8 mouse cellular contexts compared by ENCODE assay signal in the genomic region with DNA sequence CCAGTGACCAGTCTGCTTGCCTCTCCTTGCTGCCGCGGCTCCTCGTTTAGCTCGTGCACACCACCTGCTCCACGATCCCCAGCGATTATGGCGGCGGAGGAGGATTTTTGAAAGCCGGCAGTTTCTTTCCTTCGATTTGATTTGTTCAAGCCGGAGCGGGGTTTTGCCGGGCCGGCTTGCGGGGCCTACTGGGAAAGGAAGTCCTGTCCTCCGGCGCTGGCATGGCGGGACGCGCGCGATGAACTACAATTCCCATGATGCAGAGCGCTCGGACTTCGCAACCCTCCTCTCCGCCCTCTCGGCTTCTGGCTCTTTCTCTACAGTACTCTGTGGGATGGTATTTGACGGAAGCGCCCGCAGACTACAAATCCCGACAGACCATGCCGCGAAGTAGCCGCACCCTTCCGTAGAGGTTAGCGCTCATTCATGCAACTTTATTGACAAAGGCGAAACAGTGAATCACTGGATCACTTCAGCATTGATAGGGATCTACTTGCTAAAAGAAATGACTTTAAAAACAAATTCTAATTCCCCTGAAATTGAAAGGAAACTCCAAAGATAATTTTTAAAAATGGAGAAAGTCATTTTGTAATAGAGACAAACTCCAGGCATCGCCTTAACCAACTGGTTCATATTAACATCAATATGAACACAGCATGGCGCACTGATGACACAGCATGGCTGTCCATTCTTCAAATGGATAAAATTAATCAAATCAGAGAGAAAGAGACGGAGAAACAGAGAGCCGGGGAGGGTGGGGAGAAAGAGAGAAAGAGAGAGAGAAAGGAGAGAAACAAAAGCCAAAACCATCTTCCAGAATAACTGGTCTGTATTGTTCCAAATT. TPM values are rescaled to one million over a fixed set of nuclear protein-coding genes. Genes with fewer than 3 reads are reported as not detected.
DNase-seq lines count a peak whose midpoint lies in the region; ATAC-seq and TF ChIP-seq lines count a peak whose summit lies in the region.

No protein-coding gene starts in this region.

- peak overlapping the region; percentile 97 for H3K9ac ChIP-seq in forebrain, embryonic 12.5 days
- H3K9ac ChIP-seq in heart, postnatal 0 days (replicated peaks; ENCODE audit: low read depth, low read length), result peak overlapping the region; percentile 81
- peak overlapping the region; percentile 94 for H3K9ac ChIP-seq in liver, embryonic 16.5 days (ENCODE audit: low read depth, low read length)
- peak overlapping the region; percentile 92 for H3K9ac ChIP-seq in neural tube, embryonic 13.5 days

- TF ChIP-seq POLR2A in testis, adult 2 months (IDR thresholded peaks at IDR 0.05; ENCODE audit: control insufficient read depth, low read depth, low read length), result peak; percentile 61

- ATAC-seq in forebrain, embryonic 12.5 days (ENCODE audit: low FRiP score), result peak; percentile 99
- ATAC-seq in heart, postnatal 0 days (ENCODE audit: insufficient read depth, low read depth), result peak; percentile 99
- peak; percentile 98 for ATAC-seq in liver, embryonic 16.5 days (ENCODE audit: low read depth)
- peak; percentile 100 for ATAC-seq in neural tube, embryonic 13.5 days (ENCODE audit: low read depth)

- TF ChIP-seq EP300 in heart, postnatal 0 days (IDR thresholded peaks at IDR 0.05; ENCODE audit: low read depth), result peak; percentile 67; the same call in 1 of the 2 replicates

- H3K27me3 ChIP-seq in E14TG2a.4 (ENCODE audit: insufficient read depth, low read length), result no peaks in the 10 kb centered on the region
- H3K27me3 ChIP-seq in forebrain, embryonic 12.5 days, result no peaks in the 10 kb centered on the region
- H3K27me3 ChIP-seq in heart, postnatal 0 days (ENCODE audit: control insufficient read depth, insufficient read depth, low read length), result no peaks in the 10 kb centered on the region
- peaks cover 4% of the 10 kb centered on the region for H3K27me3 ChIP-seq in liver, embryonic 16.5 days (ENCODE audit: control insufficient read depth, insufficient read depth, low read depth, low read length)
- H3K27me3 ChIP-seq in neural tube, embryonic 13.5 days, result no peaks in the 10 kb centered on the region
- no peaks in the 10 kb centered on the region for H3K27me3 ChIP-seq in testis, adult 2 months (ENCODE audit: control insufficient read depth, insufficient read depth, low read length)

- no peaks in the 10 kb centered on the region for H3K9me3 ChIP-seq in E14TG2a.4 (ENCODE audit: low read length)
- no peaks in the 10 kb centered on the region for H3K9me3 ChIP-seq in forebrain, embryonic 12.5 days
- H3K9me3 ChIP-seq in heart, postnatal 0 days (replicated peaks; ENCODE audit: control insufficient read depth, low read length), result no peaks in the 10 kb centered on the region
- no peaks in the 10 kb centered on the region for H3K9me3 ChIP-seq in liver, embryonic 16.5 days (replicated peaks; ENCODE audit: control insufficient read depth, low read length)
- no peaks in the 10 kb centered on the region for H3K9me3 ChIP-seq in neural tube, embryonic 13.5 days

- H3K4me1 ChIP-seq in E14TG2a.4 (replicated peaks; ENCODE audit: low read depth, low read length), result peaks cover 43% of the 10 kb centered on the region
- peaks cover 22% of the 10 kb centered on the region for H3K4me1 ChIP-seq in forebrain, embryonic 12.5 days
- H3K4me1 ChIP-seq in heart, postnatal 0 days (ENCODE audit: control insufficient read depth, insufficient read depth), result peaks cover 18% of the 10 kb centered on the region
- peaks cover 21% of the 10 kb centered on the region for H3K4me1 ChIP-seq in liver, embryonic 16.5 days (ENCODE audit: control insufficient read depth, low read depth, low read length)
- H3K4me1 ChIP-seq in neural tube, embryonic 13.5 days (replicated peaks), result peaks cover 27% of the 10 kb centered on the region
- H3K4me1 ChIP-seq in testis, adult 2 months (ENCODE audit: control insufficient read depth, insufficient read depth, low read length), result no peaks in the 10 kb centered on the region

- peak overlapping the region; percentile 76 for H3K27ac ChIP-seq in forebrain, embryonic 12.5 days
- peak overlapping the region; percentile 76 for H3K27ac ChIP-seq in heart, postnatal 0 days (ENCODE audit: low read depth)
- peak overlapping the region; percentile 86 for H3K27ac ChIP-seq in liver, embryonic 16.5 days (ENCODE audit: low read length)
- H3K27ac ChIP-seq in neural tube, embryonic 13.5 days (replicated peaks), result peak overlapping the region; percentile 76
- peak overlapping the region; percentile 94 for H3K27ac ChIP-seq in testis, adult 2 months (ENCODE audit: control insufficient read depth, insufficient read depth, low read depth, low read length)

- TF ChIP-seq CTCF in E14TG2a.4 (conservative IDR thresholded peaks at IDR 0.05; ENCODE audit: low read length), result no peak
- TF ChIP-seq CTCF in heart, postnatal 0 days (IDR thresholded peaks at IDR 0.05; ENCODE audit: low read depth), result no peak
- no peak for TF ChIP-seq CTCF in testis, adult 2 months (IDR thresholded peaks at IDR 0.05; ENCODE audit: control insufficient read depth, insufficient read depth, insufficient replicate concordance, low read depth, low read length)

- peak; percentile 97 for DNase-seq in c-Kit-positive CD71-positive TER-119-positive erythroid progenitor cells, embryonic 14.5 days (ENCODE audit: low spot score)
- peak; percentile 100 for DNase-seq in heart, postnatal 0 days (ENCODE audit: low spot score)
- DNase-seq in kidney, postnatal 4 days, result peak; percentile 97 to 98

- peak overlapping the region; percentile 100 for H3K4me3 ChIP-seq in E14TG2a.4 (replicated peaks; ENCODE audit: low read length)
- H3K4me3 ChIP-seq in forebrain, embryonic 12.5 days (replicated peaks), result peak overlapping the region; percentile 99
- H3K4me3 ChIP-seq in heart, postnatal 0 days (ENCODE audit: low read depth, low read length), result peak overlapping the region; percentile 87
- peak overlapping the region; percentile 100 for H3K4me3 ChIP-seq in liver, embryonic 16.5 days (ENCODE audit: low read depth, low read length)
- H3K4me3 ChIP-seq in neural tube, embryonic 13.5 days, result peak overlapping the region; percentile 99
- H3K4me3 ChIP-seq in testis, adult 2 months (ENCODE audit: control insufficient read depth, low read depth, low read length), result peak overlapping the region; percentile 96

- WGBS in forebrain, embryonic 12.5 days, result 5% methylated on average over 41 of the region's 41 CpGs
- 5% methylated on average over 41 of the region's 41 CpGs for WGBS in heart, postnatal 0 days
- WGBS in liver, embryonic 16.5 days (ENCODE audit: insufficient replicate concordance), result 6% methylated on average over 41 of the region's 41 CpGs
- WGBS in neural tube, embryonic 13.5 days, result 5% methylated on average over 41 of the region's 41 CpGs

- peaks cover 35% of the 10 kb centered on the region for H3K36me3 ChIP-seq in E14TG2a.4 (ENCODE audit: insufficient read depth, low read length)
- H3K36me3 ChIP-seq in forebrain, embryonic 12.5 days (replicated peaks), result peaks cover 15% of the 10 kb centered on the region
- 0 out of 2 replicates have a peak, but pooled peaks cover 5% of the 10 kb centered on the region for H3K36me3 ChIP-seq in heart, postnatal 0 days (replicated peaks; ENCODE audit: control insufficient read depth, insufficient read depth, low read length)
- H3K36me3 ChIP-seq in liver, embryonic 16.5 days (ENCODE audit: control insufficient read depth, insufficient read depth), result peaks cover 5% of the 10 kb centered on the region
- H3K36me3 ChIP-seq in neural tube, embryonic 13.5 days, result 0 out of 2 replicates have a peak, but pooled peaks cover 1% of the 10 kb centered on the region
- no peaks in the 10 kb centered on the region; the same call in 1 of the 2 replicates for H3K36me3 ChIP-seq in testis, adult 2 months (ENCODE audit: control insufficient read depth, insufficient read depth, low read length)

- H3K4me2 ChIP-seq in forebrain, embryonic 12.5 days, result peak overlapping the region; percentile 89
- peak overlapping the region; percentile 100 for H3K4me2 ChIP-seq in heart, postnatal 0 days (ENCODE audit: low read depth, low read length)
- peak overlapping the region; percentile 73 for H3K4me2 ChIP-seq in liver, embryonic 16.5 days (ENCODE audit: low read depth, low read length)
- H3K4me2 ChIP-seq in neural tube, embryonic 13.5 days, result peak overlapping the region; percentile 98

RNA-seq across cellular contexts. Expression of a gene that starts 14.8 kb away (rescaled TPM):
- polyA plus RNA-seq in forebrain, embryonic 12.5 days (2016; fragmentation: Nextera tagmentation; extraction: Ambion mirVana), result 45.8 and 51.3 TPM in 2 replicates
- 41.4 and 51.1 TPM in 2 replicates for total RNA-seq in heart, postnatal 0 days (2014; rRNA removed; ENCODE audit: low replicate concordance)
- polyA plus RNA-seq in heart, postnatal 0 days (2015; fragmentation: Nextera tagmentation; extraction: Ambion mirVana), result 11.6 and 14.3 TPM in 2 replicates
- 4.1 and 4.6 TPM in 2 replicates for polyA plus RNA-seq in liver, embryonic 16.5 days (2015; fragmentation: Nextera tagmentation; extraction: Ambion mirVana)
- polyA plus RNA-seq in neural tube, embryonic 13.5 days (2015; fragmentation: Nextera tagmentation; extraction: Ambion mirVana), result 43.9 and 47.6 TPM in 2 replicates
- 21.6 and 26.3 TPM in 2 replicates for polyA plus RNA-seq in testis, adult 2 months (2012; rRNA removed)

RNA-seq across cellular contexts. Expression of a gene that starts 15.3 kb away (rescaled TPM):
- 166 and 174 TPM in 2 replicates for polyA plus RNA-seq in forebrain, embryonic 12.5 days (2016; fragmentation: Nextera tagmentation; extraction: Ambion mirVana)
- 50.6 and 87.8 TPM in 2 replicates for total RNA-seq in heart, postnatal 0 days (2014; rRNA removed; ENCODE audit: low replicate concordance)
- 28.7 and 31.3 TPM in 2 replicates for polyA plus RNA-seq in heart, postnatal 0 days (2015; fragmentation: Nextera tagmentation; extraction: Ambion mirVana)
- polyA plus RNA-seq in liver, embryonic 16.5 days (2015; fragmentation: Nextera tagmentation; extraction: Ambion mirVana), result 63.6 and 67.3 TPM in 2 replicates
- polyA plus RNA-seq in neural tube, embryonic 13.5 days (2015; fragmentation: Nextera tagmentation; extraction: Ambion mirVana), result 114 and 115 TPM in 2 replicates
- polyA plus RNA-seq in testis, adult 2 months (2012; rRNA removed), result 234 and 245 TPM in 2 replicates

RNA-seq across cellular contexts. Expression of a gene that starts 32.9 kb away (rescaled TPM):
- polyA plus RNA-seq in forebrain, embryonic 12.5 days (2016; fragmentation: Nextera tagmentation; extraction: Ambion mirVana), result 5.0 TPM in 2 replicates
- 2.3 TPM in 1 of 2 replicates, not detected in the other for total RNA-seq in heart, postnatal 0 days (2014; rRNA removed; ENCODE audit: low replicate concordance)
- polyA plus RNA-seq in heart, postnatal 0 days (2015; fragmentation: Nextera tagmentation; extraction: Ambion mirVana), result 0.74 and 1.2 TPM in 2 replicates
- polyA plus RNA-seq in liver, embryonic 16.5 days (2015; fragmentation: Nextera tagmentation; extraction: Ambion mirVana), result 0.44 and 0.52 TPM in 2 replicates
- 12.3 and 13.8 TPM in 2 replicates for polyA plus RNA-seq in neural tube, embryonic 13.5 days (2015; fragmentation: Nextera tagmentation; extraction: Ambion mirVana)
- 3.8 and 4.6 TPM in 2 replicates for polyA plus RNA-seq in testis, adult 2 months (2012; rRNA removed)

Comparison
In these comparisons a context has a peak if more than half of its experiments do, and no peak if none do; other contexts are left out.
1. Peak in every context shown above with its lines: DNase-seq, ATAC-seq, H3K4me3 ChIP-seq and H3K27ac ChIP-seq.